Comparison of ENCODE assay signal across 7 mouse cellular contexts in genomic region chr5:101972594-101972993, GRCm38 (mm10).
A peak's percentile ranks its signal among the peaks of the same experiment; 100 is the strongest.
DNase-seq lines count a peak whose midpoint lies in the region; ATAC-seq and TF ChIP-seq lines count a peak whose summit lies in the region.
"Not testable (repeated sequence)": the region's sequence is repeated elsewhere in the genome, so short reads cannot be mapped to it uniquely, and the experiment has no call there.

No protein-coding gene starts in this region.

- H3K4me1 ChIP-seq in kidney, postnatal 0 days (replicated peaks; ENCODE audit: insufficient read depth, low read length): peaks cover 19% of the 10 kb centered on the region
- not testable (repeated sequence) for H3K4me1 ChIP-seq in liver, postnatal 0 days (ENCODE audit: insufficient read depth)

- not testable (repeated sequence) for H3K4me3 ChIP-seq in gastrocnemius, adult 2 months; kidney, postnatal 0 days (replicated peaks; ENCODE audit: low read depth, low read length); liver, postnatal 0 days (ENCODE audit: low read depth, low read length)

- peak; percentile 38 for TF ChIP-seq CTCF in gastrocnemius, adult 2 months (IDR thresholded peaks at IDR 0.05)
- peak; percentile 46 for TF ChIP-seq CTCF in kidney, postnatal 0 days (IDR thresholded peaks at IDR 0.05; ENCODE audit: low read depth)
- TF ChIP-seq CTCF in liver, postnatal 0 days (IDR thresholded peaks at IDR 0.05; ENCODE audit: low read depth): peak; percentile 47

- not testable (repeated sequence) for H3K27ac ChIP-seq in gastrocnemius, adult 2 months; kidney, postnatal 0 days; liver, postnatal 0 days (ENCODE audit: low read depth)

- DNase-seq in B cell, adult 2 months: peak; percentile 13 to 15
- peak; percentile 49 for DNase-seq in R1 (ENCODE audit: low read depth, low spot score)
- not testable (repeated sequence) for DNase-seq in gastrocnemius, adult 2 months; kidney, postnatal 0 days (ENCODE audit: low spot score)
- DNase-seq in liver, postnatal 0 days: peak; percentile 28
- peak; percentile 5 for DNase-seq in retina, embryonic 14.5 days (ENCODE audit: low spot score)
- peak; percentile 29 for DNase-seq in thymus, postnatal 4 days

- 67% methylated on average over 4 of the region's 4 CpGs for WGBS in kidney, postnatal 0 days
- WGBS in liver, postnatal 0 days (ENCODE audit: insufficient replicate concordance): 59% methylated on average over 4 of the region's 4 CpGs

- not testable (repeated sequence) for H3K27me3 ChIP-seq in kidney, postnatal 0 days (ENCODE audit: insufficient read depth, low read length); liver, postnatal 0 days (ENCODE audit: insufficient read depth, low read length)

- not testable (repeated sequence) for TF ChIP-seq EP300 in liver, postnatal 0 days (IDR thresholded peaks at IDR 0.05; ENCODE audit: low read depth)

- ATAC-seq in kidney, postnatal 0 days (replicated peaks; ENCODE audit: low FRiP score, low read depth); liver, postnatal 0 days: not testable (repeated sequence)

- not testable (repeated sequence) for H3K36me3 ChIP-seq in kidney, postnatal 0 days (ENCODE audit: insufficient read depth, low read length); liver, postnatal 0 days (replicated peaks; ENCODE audit: insufficient read depth, low read length)

- intact Hi-C loops in gastrocnemius, adult 2 months (cut with DNase I): not testable (repeated sequence)

- H3K9me3 ChIP-seq in kidney, postnatal 0 days (replicated peaks; ENCODE audit: low read length); liver, postnatal 0 days (ENCODE audit: low read length): not testable (repeated sequence)

- not testable (repeated sequence) for H3K4me2 ChIP-seq in kidney, postnatal 0 days (ENCODE audit: low read length); liver, postnatal 0 days (ENCODE audit: low read depth, low read length)

- H3K9ac ChIP-seq in kidney, postnatal 0 days (ENCODE audit: low read depth, low read length); liver, postnatal 0 days (replicated peaks): not testable (repeated sequence)
